Mouse (Mus musculus) small intestine, adult 2 months (tissue): Measurements from ENCODE around the gene Dock9.

Experiments
- CTCF ChIP-seq: fragments of 200-500 bp; IDR thresholded peaks from 2 replicates; pipeline ENCODE4 v1.5.1; 2012; ENCODE audit warnings: low read depth, mild to moderate bottlenecking, control low read depth, inconsistent platforms, low read length, moderate library complexity, mixed read lengths; ENCODE audit not compliant: insufficient replicate concordance, insufficient read length; ENCODE audit errors: extremely low read depth
- POLR2A ChIP-seq: fragments of 200-500 bp; IDR thresholded peaks from 2 replicates; pipeline ENCODE4 v1.6.1; 2012; ENCODE audit warnings: low read depth, mild to moderate bottlenecking, control low read depth, inconsistent platforms, low read length, moderate library complexity

GRCm38 (mm10) chr14:121647693-121648092, 149.9 kb downstream of the Dock9 start:
- TF ChIP-seq CTCF (no peak), POLR2A (no peak)
